Mouse (Mus musculus): ENCODE measurements at regions not wholly inside any gene's neighbourhood (a gene's known extent, or its start where the extent isn't known, plus 50 kb on each side); places are given as distances from the start of the nearest gene placed in this dataset.

DNA sequence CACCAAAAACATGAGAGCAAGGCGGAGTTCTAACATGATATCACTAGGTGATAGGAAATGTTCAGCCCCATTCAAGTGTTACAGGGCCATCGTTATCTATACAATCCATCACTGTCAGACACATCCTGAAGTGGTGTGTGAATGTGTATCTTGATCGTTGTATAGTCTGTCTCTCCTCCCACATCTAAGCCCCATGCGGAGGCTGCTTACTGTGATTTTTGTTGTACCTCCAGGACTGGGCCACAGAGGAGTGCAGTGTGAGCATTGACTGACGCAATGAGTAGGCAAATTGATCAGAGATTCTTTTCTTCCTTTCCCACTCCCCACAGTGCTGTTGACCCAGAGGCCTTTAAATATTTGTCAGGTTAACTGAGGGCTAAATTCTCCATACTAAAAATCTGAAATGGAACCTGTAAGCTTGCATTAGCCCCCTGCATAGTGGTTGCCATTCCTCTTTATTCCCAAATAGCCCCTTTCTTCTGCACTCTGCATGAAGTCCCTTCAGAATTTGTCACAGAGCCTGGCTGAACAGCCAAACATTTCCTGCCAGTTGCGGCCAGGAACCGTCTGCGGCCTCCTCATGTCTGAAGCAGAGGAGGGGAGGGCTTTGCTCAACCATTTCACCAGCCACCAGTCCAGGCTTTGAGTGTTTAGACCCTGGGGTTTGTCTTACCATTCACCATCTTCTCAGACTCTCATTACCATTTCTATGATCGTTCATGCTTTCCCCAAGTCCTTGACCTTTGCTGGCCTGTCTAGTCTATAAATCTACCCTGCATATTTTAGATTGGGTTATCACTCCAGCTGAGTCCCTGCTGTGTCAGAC is 119.3 kb downstream of the Ttc8 start:
- no peak for ATAC-seq (replicated peaks; ENCODE audit: low FRiP score, poor library complexity, severe bottlenecking)

DNA sequence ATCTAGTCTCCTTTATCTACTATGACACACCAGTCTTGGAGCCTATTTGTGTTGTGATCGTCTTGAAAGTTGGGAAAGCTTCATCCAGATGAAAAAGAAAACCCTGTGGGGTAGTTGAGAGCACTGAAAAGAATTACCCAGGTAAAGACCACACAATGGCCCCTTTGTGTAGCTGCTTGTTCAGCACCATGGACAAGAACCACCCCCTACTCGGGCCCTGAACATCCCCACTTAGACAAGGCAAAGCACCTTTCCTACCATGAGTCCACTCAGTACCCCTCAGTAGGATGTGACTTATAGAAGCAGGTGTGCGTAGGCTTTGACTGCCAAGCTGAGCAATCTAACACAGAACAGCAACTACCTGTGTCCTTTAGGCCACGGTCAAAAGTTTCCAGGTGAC is 121.2 kb downstream of the Ttc8 start:
- no peak for ATAC-seq (replicated peaks; ENCODE audit: low FRiP score, poor library complexity, severe bottlenecking)

GRCm38 (mm10) chr12:99042918-99043862 is 122.8 kb downstream of the Ttc8 start:
- no peak for ATAC-seq (replicated peaks; ENCODE audit: low FRiP score, poor library complexity, severe bottlenecking)

- ATAC-seq (replicated peaks; ENCODE audit: low FRiP score, poor library complexity, severe bottlenecking), result no peak
Measured at GRCm38 (mm10) chr12:99044477-99044876, 124.1 kb downstream of the Ttc8 start.

- ATAC-seq (replicated peaks; ENCODE audit: low FRiP score, poor library complexity, severe bottlenecking), result no peak
Measured at GRCm38 (mm10) chr12:99050426-99050825, 130.1 kb downstream of the Ttc8 start.

DNA sequence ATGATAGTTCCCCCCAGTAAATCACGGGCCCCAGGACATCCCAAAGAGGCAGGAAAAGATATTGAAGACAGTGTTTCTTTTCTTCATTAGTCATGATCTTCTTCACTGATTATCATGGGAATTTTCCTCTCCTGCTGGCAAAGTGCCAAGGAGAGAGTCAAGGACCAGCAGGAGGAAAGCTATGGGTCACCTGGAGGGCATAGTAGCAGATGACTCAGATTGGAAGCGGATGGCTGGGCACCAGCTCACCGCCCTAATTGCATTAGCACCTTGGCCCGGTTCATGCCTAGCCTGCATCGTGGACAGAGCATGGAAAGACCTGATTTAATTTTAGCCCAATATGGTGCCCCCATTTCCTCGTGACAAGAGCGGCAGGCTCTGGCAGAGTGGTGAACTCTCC is 132.2 kb downstream of the Ttc8 start:
- no peak for ATAC-seq (replicated peaks; ENCODE audit: low FRiP score, poor library complexity, severe bottlenecking)

DNA sequence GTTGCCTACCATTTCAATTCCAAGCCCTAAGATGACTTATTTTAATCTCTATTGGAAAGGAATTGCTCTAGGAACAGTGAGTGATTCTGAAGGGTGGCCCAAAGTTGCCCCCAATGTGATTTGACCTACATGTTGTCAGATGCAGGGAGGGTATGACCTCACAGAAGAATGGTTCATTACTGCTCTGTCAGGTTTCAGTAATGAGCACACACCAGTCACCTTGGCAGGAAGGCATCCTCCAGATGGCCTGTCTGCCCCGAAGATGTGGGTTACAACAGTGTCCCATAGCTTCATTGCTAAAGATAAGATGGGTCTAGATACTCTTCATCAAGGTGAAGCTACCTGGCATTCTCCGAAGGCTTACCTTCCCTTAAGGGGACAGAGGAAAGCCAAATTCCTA is 137.1 kb downstream of the Ttc8 start:
- no peak for ATAC-seq (replicated peaks; ENCODE audit: low FRiP score, poor library complexity, severe bottlenecking)

DNA sequence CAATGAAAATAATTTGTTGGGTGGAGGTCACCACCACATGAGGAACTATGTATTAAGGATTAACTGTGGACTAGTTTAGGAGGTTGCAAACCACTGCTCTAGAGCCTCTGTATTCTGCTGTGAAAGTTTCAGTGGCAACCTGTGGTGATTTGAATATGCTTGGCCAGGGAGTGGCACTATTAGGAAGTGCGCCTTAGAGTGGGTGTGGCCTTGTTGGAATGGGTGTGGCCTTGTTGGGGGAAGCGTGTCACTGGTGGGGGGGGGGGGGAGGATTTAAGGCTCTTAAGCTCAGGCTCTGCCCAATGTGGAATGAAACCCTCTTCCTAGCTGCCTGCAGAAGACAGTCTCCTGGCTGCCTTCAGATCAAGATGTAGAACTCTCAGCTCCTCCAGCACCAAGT is 138.5 kb downstream of the Ttc8 start:
- ATAC-seq (replicated peaks; ENCODE audit: low FRiP score, poor library complexity, severe bottlenecking), result no peak

DNA sequence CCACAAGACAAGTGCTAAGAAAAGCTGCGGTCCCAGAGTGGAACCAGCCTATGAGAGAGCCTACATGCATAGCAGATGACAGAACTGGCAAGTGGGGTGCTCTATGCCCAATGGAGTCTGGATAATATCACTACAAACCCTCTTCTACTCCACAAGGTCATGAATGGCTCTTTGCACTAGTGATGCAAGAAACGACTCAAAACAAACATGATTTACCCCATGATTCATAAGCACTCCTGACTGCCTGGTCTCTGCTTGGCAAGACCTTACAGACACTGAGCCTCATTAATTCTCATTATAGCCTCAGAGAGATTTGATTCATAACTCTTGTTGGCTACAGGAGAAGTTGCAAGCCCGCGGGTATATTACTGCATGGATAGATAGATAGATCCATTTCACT is 139.1 kb downstream of the Ttc8 start:
- ATAC-seq (replicated peaks; ENCODE audit: low FRiP score, poor library complexity, severe bottlenecking), result no peak

DNA sequence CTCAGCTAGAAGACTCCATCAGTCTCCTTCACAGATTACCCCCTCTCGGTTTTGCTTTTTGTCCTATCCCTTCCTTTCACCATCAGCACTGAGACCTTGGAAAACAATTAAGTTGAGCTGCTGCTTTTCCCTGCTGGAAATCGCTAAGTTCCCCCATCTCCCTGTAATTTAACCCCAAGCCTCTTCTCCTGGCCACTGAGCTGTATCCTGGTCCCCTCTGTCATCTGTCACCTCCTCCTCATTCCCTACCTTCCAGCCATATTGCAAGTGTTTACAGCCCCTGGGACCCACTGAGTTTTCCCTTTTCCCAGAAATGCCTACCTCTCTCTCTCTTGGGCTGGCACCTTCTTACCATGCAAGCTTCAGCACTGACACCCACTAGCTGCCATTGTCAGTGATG is 140.3 kb downstream of the Ttc8 start:
- ATAC-seq (replicated peaks; ENCODE audit: low FRiP score, poor library complexity, severe bottlenecking), result no peak

DNA sequence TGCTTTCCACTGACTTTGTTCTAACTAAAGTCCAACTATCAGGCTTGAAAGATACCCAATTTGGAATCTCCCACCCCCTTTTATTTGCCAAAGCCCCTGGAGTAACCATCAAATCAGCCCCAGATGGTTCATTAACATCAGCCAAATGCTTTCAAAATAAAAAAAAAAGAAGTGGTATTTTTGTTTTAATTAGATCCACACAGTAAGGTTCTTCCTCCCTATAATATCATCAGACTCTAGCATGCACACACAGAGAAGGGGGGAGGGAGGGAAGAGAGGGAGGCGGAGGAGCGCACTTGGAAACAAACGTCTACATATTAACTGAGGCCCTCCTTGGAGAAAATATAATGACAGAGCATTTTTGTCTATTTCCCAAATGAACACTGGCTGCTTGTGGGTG is 143.1 kb downstream of the Ttc8 start:
- no peak for ATAC-seq (replicated peaks; ENCODE audit: low FRiP score, poor library complexity, severe bottlenecking)

- no peak for ATAC-seq (replicated peaks; ENCODE audit: low FRiP score, poor library complexity, severe bottlenecking)
Measured at GRCm38 (mm10) chr12:99063885-99064284, 143.5 kb downstream of the Ttc8 start.

DNA sequence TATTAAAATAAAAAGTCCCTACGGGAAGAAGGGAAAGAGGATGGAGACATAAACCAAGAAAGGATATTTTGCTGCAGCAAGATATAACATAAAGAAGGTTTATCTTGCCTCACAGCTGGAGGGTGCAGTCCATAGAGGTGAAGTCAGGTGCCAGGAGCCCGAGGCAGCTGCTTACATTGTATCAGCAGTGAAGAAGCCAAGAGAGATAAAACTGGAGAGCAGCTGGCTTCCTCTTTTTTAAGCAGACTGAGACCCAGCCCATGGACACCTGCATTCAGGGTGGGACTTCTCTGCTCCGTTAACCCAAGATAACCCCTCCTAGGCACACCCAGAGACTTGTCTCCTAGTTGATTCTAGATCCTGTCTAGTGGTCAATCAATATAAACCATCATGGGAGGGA is 147.6 kb downstream of the Ttc8 start:
- no peak for ATAC-seq (replicated peaks; ENCODE audit: low FRiP score, poor library complexity, severe bottlenecking)

- ATAC-seq (replicated peaks; ENCODE audit: low FRiP score, poor library complexity, severe bottlenecking), result no peak
Measured at GRCm38 (mm10) chr12:99073766-99074165, 153.4 kb downstream of the Ttc8 start.

DNA sequence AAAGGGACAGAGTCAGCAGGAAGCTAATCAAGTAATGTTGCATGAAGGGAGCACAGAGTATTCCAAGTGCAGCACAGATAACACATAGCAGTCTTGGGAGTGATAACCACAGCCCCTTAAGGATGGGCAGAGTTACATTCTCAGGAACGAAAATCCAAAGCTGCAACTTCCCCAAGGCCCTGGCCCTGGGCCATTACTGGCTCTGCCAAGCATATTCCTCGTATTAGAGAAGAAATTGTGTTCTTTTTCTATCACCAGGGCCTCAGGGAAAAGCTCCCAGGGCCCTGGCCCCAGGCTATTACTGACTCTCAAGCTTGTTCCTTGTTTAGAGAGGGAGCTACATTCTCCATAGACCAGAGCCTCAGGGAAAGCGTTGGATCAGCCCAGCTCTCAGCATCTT is 157.0 kb downstream of the Ttc8 start:
- no peak for ATAC-seq (replicated peaks; ENCODE audit: low FRiP score, poor library complexity, severe bottlenecking)

DNA sequence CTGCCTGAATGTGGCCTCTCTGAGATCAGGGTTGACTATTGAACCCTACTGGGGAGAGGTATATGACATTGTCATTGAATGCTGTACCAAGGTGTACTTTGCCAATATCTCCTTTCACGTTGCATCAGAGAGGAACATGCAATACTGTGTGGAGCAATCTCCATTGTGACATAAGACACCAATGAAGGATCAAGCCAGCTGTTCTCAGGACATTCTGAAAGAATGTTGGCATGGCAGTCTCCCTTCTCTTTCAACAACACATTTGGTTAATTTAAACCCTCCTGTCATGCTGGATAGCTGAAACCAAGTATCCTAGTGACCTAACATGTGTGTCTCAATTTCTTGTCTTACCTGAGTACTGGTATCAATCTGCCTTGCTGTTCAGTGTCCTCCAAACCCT is 159.5 kb downstream of the Ttc8 start:
- ATAC-seq (replicated peaks; ENCODE audit: low FRiP score, poor library complexity, severe bottlenecking), result no peak

DNA sequence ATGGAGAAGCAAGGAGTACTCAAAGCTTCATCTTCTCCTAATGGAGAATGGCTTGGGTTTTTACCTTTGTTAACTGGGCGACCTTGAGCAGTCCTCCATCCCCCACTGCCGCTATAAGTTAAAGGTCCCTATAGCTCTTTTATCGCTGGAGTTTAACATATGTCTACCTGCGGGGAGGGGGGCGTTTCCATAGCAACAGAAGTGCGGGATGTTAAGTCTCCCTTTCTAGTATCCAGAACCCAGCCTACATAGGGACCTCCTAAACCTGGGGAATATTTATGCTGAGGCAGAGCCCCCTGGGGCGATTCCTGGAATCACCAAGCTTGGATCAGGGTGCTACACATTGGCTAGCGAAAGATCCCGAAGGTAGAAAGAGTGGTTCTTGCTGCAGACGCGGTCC is 163.2 kb downstream of the Ttc8 start:
- ATAC-seq (replicated peaks; ENCODE audit: low FRiP score, poor library complexity, severe bottlenecking), result no peak

DNA sequence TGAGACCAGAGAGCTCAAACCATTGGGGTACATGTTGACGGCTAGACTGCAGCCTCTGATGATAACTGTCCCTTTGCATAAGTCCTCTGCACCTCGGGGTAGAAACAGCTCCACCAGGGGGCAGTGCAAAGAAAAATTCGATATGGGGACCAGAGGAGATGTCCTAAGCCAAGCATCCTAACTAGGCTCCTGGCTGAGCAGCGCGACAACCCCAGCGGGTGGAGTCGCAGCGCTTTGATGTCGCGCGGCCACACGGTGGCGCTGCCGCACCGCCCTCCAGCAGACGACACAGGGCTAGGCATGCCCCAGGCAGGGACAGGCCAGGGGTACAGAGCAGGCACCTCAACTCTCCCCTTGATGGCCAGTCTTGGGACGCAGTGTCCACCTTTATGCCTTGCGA is 163.8 kb downstream of the Ttc8 start:
- ATAC-seq (replicated peaks; ENCODE audit: low FRiP score, poor library complexity, severe bottlenecking), result peak; percentile 75; the same call in 1 of the 2 replicates

GRCm38 (mm10) chr12:99087286-99087685 is 166.9 kb downstream of the Ttc8 start:
- ATAC-seq (replicated peaks; ENCODE audit: low FRiP score, poor library complexity, severe bottlenecking), result no peak

DNA sequence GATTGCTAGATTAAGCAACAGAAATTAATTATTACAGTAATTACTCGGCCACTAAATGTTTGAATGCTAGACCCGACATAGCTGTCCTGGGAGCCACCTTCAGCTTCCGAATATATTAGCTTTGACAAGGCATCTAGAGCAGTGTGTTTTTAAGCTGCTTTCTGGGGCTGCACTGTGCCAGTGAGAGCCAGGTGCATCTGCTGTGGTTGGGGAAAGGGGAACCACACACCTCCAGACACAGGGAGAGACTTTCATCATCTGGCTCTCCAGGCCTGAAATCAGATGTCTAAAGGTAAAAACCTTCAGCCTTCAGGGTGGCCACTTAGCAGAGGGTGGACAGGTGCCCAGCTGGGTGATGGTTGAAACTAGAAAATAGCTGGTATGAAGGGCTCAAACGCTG is 171.4 kb downstream of the Ttc8 start:
- no peak for ATAC-seq (replicated peaks; ENCODE audit: low FRiP score, poor library complexity, severe bottlenecking)

DNA sequence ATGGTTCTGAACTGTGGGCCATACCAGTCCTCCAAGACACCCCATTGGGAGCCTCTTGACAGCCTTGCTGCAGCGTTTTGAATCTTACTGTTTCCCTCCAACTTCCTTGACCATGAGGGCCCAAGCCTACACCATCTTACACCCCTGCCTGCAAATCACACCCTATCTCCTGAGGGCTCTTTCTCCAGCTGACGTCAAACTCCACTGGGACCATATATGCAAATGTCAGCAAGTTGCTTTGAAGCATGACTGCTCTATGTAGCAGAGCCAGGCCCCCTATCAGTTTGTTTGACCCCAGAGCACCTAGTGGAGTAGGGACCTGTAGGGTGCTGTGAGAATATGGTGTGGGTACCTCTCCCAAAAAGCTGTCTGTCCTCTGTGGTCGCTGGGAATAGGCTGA is 172.8 kb downstream of the Ttc8 start:
- no peak for ATAC-seq (replicated peaks; ENCODE audit: low FRiP score, poor library complexity, severe bottlenecking)

Measured in erythroblast, adult 5-6 weeks (primary cell).